ENCODE assay signal across 8 mouse cellular contexts in genomic region chr12:71544401-71545159, GRCm38 (mm10).
DNase-seq lines count a peak whose midpoint lies in the region; ATAC-seq lines count a peak whose summit lies in the region.

No protein-coding gene starts in this region.

- H3K4me3 ChIP-seq in heart, embryonic 12.5 days: no peak overlapping the region
- no peak overlapping the region for H3K4me3 ChIP-seq in heart, embryonic 11.5 days (ENCODE audit: low read depth, low read length)

- DNase-seq in 416B (ENCODE audit: low read depth): peak; percentile 36
- peak; percentile 12 for DNase-seq in c-Kit-positive CD71-negative TER-119-negative erythroid progenitor cells, embryonic 14.5 days (ENCODE audit: low read depth)
- no peak for DNase-seq in gastrocnemius, postnatal 36 days
- DNase-seq in kidney, adult 18-20 months: no peak
- DNase-seq in B cell, adult 2 months: no peak

- no peaks in the 10 kb centered on the region for H3K9me3 ChIP-seq in heart, embryonic 12.5 days (replicated peaks)
- no peaks in the 10 kb centered on the region for H3K9me3 ChIP-seq in heart, embryonic 11.5 days (replicated peaks; ENCODE audit: control insufficient read depth, low read length)

- intact Hi-C loops in gastrocnemius, postnatal 36 days (cut with DNase I): no loop called here

- 47% methylated on average over 8 of the region's 8 CpGs for WGBS in heart, embryonic 12.5 days
- WGBS in heart, embryonic 11.5 days (ENCODE audit: insufficient replicate concordance): 51% methylated on average over 8 of the region's 8 CpGs

- H3K4me2 ChIP-seq in heart, embryonic 12.5 days: no peak overlapping the region
- H3K4me2 ChIP-seq in heart, embryonic 11.5 days: no peak overlapping the region

- H3K36me3 ChIP-seq in heart, embryonic 12.5 days: no peaks in the 10 kb centered on the region
- no peaks in the 10 kb centered on the region for H3K36me3 ChIP-seq in heart, embryonic 11.5 days (ENCODE audit: control insufficient read depth, insufficient read depth, low read length)

- no peak for ATAC-seq in heart, embryonic 12.5 days (ENCODE audit: insufficient number of reproducible peaks, low FRiP score)
- no peak for ATAC-seq in heart, embryonic 11.5 days (replicated peaks; ENCODE audit: insufficient number of reproducible peaks, low FRiP score, low TSS enrichment)
- peak; percentile 69 to 74; a peak in 2 of 4 replicates for ATAC-seq in hematopoietic stem cell, adult 5-6 weeks (replicated peaks in 1 of 2; ENCODE audit: insufficient read depth in 1 of 2, low FRiP score in 2 of 2, low TSS enrichment in 1 of 2, low read depth in 1 of 2, poor library complexity in 2 of 2, severe bottlenecking in 2 of 2)

- H3K9ac ChIP-seq in heart, embryonic 12.5 days: no peak overlapping the region
- H3K9ac ChIP-seq in heart, embryonic 11.5 days (ENCODE audit: low read depth, low read length): no peak overlapping the region

- H3K27ac ChIP-seq in heart, embryonic 12.5 days (ENCODE audit: poor library complexity, severe bottlenecking): peak overlapping the region; percentile 68
- H3K27ac ChIP-seq in heart, embryonic 11.5 days (ENCODE audit: low read depth, low read length): no peak overlapping the region

- peaks cover 20% of the 10 kb centered on the region for H3K4me1 ChIP-seq in heart, embryonic 12.5 days (replicated peaks)
- peaks cover 9% of the 10 kb centered on the region; the same call in 1 of the 2 replicates for H3K4me1 ChIP-seq in heart, embryonic 11.5 days (ENCODE audit: control insufficient read depth, insufficient read depth, low read length)

- no peaks in the 10 kb centered on the region for H3K27me3 ChIP-seq in heart, embryonic 12.5 days (replicated peaks)
- no peaks in the 10 kb centered on the region for H3K27me3 ChIP-seq in heart, embryonic 11.5 days (ENCODE audit: control insufficient read depth, insufficient read depth, low read length)

Comparison
In these comparisons a context has a peak if more than half of its experiments do, and no peak if none do; other contexts are left out.
1. ATAC-seq: peak in hematopoietic stem cell, adult 5-6 weeks (2 of 2); none in heart, embryonic 12.5 days (single experiment) and heart, embryonic 11.5 days (single experiment).
2. DNase-seq: peak in 416B (single experiment) and c-Kit-positive CD71-negative TER-119-negative erythroid progenitor cells, embryonic 14.5 days (single experiment); none in gastrocnemius, postnatal 36 days (0 of 2), kidney, adult 18-20 months (single experiment) and B cell, adult 2 months (0 of 2).